Mouse (Mus musculus): ENCODE data around the gene Fam50b.

- no peak for TF ChIP-seq POLR2A (IDR thresholded peaks at IDR 0.05; ENCODE audit: insufficient read length, low read depth)
- no peak for TF ChIP-seq CEBPB (IDR thresholded peaks at IDR 0.05; ENCODE audit: insufficient read depth, poor library complexity, severe bottlenecking)
- no peak for TF ChIP-seq MYOG (IDR thresholded peaks at IDR 0.05; ENCODE audit: control insufficient read depth in 1 of 3, insufficient read depth in 1 of 3, insufficient read length in 2 of 3, low read depth in 2 of 3)
- no peak for TF ChIP-seq REST (IDR thresholded peaks at IDR 0.05; ENCODE audit: insufficient read depth, insufficient read length)
- no peak for TF ChIP-seq USF1 (IDR thresholded peaks at IDR 0.05; ENCODE audit: low read depth)
- TF ChIP-seq POLR2AphosphoS2 (IDR thresholded peaks at IDR 0.05; ENCODE audit: insufficient read length, low read depth), result no peak
- TF ChIP-seq MAX (IDR thresholded peaks at IDR 0.05; ENCODE audit: low read depth), result no peak
- TF ChIP-seq SRF (IDR thresholded peaks at IDR 0.05; ENCODE audit: control insufficient read depth, insufficient read length, low read depth), result no peak
- no peak for TF ChIP-seq E2F4 (IDR thresholded peaks at IDR 0.05; ENCODE audit: insufficient read depth)
- TF ChIP-seq TCF12 (IDR thresholded peaks at IDR 0.05; ENCODE audit: insufficient read depth, poor library complexity, severe bottlenecking), result no peak
- TF ChIP-seq TCF3 (IDR thresholded peaks at IDR 0.05; ENCODE audit: insufficient read length, low read depth), result no peak
- no peak for TF ChIP-seq MYOD1 (IDR thresholded peaks at IDR 0.05; ENCODE audit: control insufficient read depth in 1 of 3, insufficient read length in 2 of 3, low read depth in 2 of 3)
Measured at GRCm38 (mm10) chr13:34726477-34726805, 8.2 kb upstream of the Fam50b start.

Data from myocyte (in vitro differentiated cells).